Mouse (Mus musculus) G1E (cell line): Measurements from ENCODE around the gene Armcx5. TPM values are rescaled to one million over a fixed set of nuclear protein-coding genes. Genes with fewer than 3 reads are reported as not detected.
"Not testable (repeated sequence)": the region's sequence is repeated elsewhere in the genome, so short reads cannot be mapped to it uniquely, and the experiment has no call there.

ENCODE experiments used
- ATAC-seq: 2 replicates; pipeline ENCODE4 v1.8.0; 2016; ENCODE audit warnings: mild to moderate bottlenecking; ENCODE audit not compliant: insufficient number of reproducible peaks, poor library complexity, low FRiP score, severe bottlenecking; ENCODE audit errors: extremely low read depth
- DNase-seq: peaks from one replicate; pipeline ENCODE4 v3.0.0; 2012; ENCODE audit warnings: low spot score
- H3K27me3 ChIP-seq: 2 replicates; pipeline ENCODE4 v1.6.1; 2012; ENCODE audit warnings: mild to moderate bottlenecking, low read length, inconsistent platforms; ENCODE audit not compliant: insufficient read depth
- H3K36me3 ChIP-seq: replicated peaks from 2 replicates; pipeline ENCODE3; 2012; ENCODE audit warnings: mild to moderate bottlenecking, inconsistent platforms
- H3K4me1 ChIP-seq: 2 replicates; pipeline ENCODE4 v1.6.1; 2012; ENCODE audit warnings: low read depth, low read length, inconsistent platforms, mixed read lengths; ENCODE audit not compliant: insufficient read depth
- H3K4me3 ChIP-seq: 2 replicates; pipeline ENCODE4 v1.5.1; 2012; ENCODE audit warnings: low read depth, mild to moderate bottlenecking, inconsistent platforms, low read length, moderate library complexity, mixed read lengths
- H3K9me3 ChIP-seq: replicated peaks from 2 replicates; pipeline ENCODE4 v1.6.1; 2012; ENCODE audit warnings: inconsistent platforms
- CTCF ChIP-seq: IDR thresholded peaks from 2 replicates; pipeline ENCODE4 v1.5.1; 2012; ENCODE audit warnings: low read depth, low read length, inconsistent platforms, mixed read lengths
- GATA1 ChIP-seq: IDR thresholded peaks from 2 replicates; pipeline ENCODE4 v1.6.1; 2012; ENCODE audit warnings: borderline replicate concordance, low read length, inconsistent platforms, mixed read lengths
- GATA2 ChIP-seq: IDR thresholded peaks from 2 replicates; pipeline ENCODE4 v1.6.1; 2012; ENCODE audit warnings: low read depth, low read length, inconsistent platforms, borderline replicate concordance
- POLR2AphosphoS5 ChIP-seq: IDR thresholded peaks from 2 replicates; pipeline ENCODE4 v1.6.1; 2012; ENCODE audit warnings: low read depth, low read length, inconsistent platforms; ENCODE audit not compliant: insufficient replicate concordance
- TAL1 ChIP-seq: conservative IDR thresholded peaks from 2 replicates; pipeline ENCODE4 v1.6.1; 2012; ENCODE audit warnings: low read depth, low read length, inconsistent platforms, mixed read lengths
- polyA plus RNA-seq: library from polyadenylated mRNA; stranded (reverse); fragments of >175 nt; gene quantifications from 2 replicates; pipeline ENCODE4 v1.2.3, GENCODE M21; 2012
- total RNA-seq, 2 experiments: library from RNA; stranded (forward) in 1 of 2; stranded (reverse) in 1 of 2; fragments of 200-1000 nt in 1 of 2; fragments of >200 nt in 1 of 2; fragmentation: Nextera tagmentation in 1 of 2; gene quantifications; 2 replicates each; pipeline ENCODE4 v1.2.3; 2014 to 2017

Gene Armcx5
- total and polyA plus RNA-seq, 3 experiments, result 1.1 to 17.8 (median 8.8) TPM

GRCm38 (mm10) chrX:135768565-135768964 lies 26.0 kb downstream of the Armcx5 start:
- no peak for TF ChIP-seq POLR2AphosphoS5
- no peak for TF ChIP-seq TAL1
- TF ChIP-seq GATA1, result no peak
- TF ChIP-seq CTCF, result no peak
- TF ChIP-seq GATA2, result no peak
- no peak overlapping the region for H3K4me3 ChIP-seq
- no peaks in the 10 kb centered on the region for H3K9me3 ChIP-seq
- peaks cover 6% of the 10 kb centered on the region for H3K36me3 ChIP-seq
- ATAC-seq (no peak), DNase-seq (no peak)
- peaks cover 2% of the 10 kb centered on the region; the same call in 1 of the 2 replicates for H3K4me1 ChIP-seq
- no peaks in the 10 kb centered on the region for H3K27me3 ChIP-seq

GRCm38 (mm10) chrX:135791536-135791935 lies 49.0 kb downstream of the Armcx5 start:
- H3K36me3 ChIP-seq, result no peaks in the 10 kb centered on the region
- no peak overlapping the region for H3K4me3 ChIP-seq
- H3K9me3 ChIP-seq, result no peaks in the 10 kb centered on the region
- DNase-seq (no peak), ATAC-seq (no peak)
- H3K27me3 ChIP-seq, result no peaks in the 10 kb centered on the region
- TF ChIP-seq TAL1 (no peak), GATA1 (no peak), CTCF (no peak), POLR2AphosphoS5 (no peak), GATA2 (no peak)
- no peaks in the 10 kb centered on the region for H3K4me1 ChIP-seq

DNA sequence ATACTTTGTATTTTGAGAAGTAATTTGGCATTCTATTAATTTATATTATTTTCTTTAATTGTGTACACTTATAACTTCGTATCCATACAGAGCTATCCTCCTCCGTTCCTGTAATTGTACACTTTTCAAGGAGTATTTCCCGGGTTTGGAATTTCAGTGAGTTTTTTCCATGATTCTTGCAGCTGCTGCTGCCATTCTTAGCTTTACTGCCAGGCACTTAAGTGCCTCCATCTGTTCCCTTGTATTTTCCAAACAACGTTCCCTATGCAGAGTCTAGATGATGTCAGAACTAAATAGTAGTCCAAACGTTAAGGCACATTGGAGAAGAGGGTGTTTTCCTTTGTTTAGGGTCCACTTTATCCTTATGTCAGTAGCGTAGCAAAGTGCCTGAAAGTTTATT lies 49.8 kb downstream of the Armcx5 start:
- no peaks in the 10 kb centered on the region for H3K9me3 ChIP-seq
- H3K27me3 ChIP-seq, result no peaks in the 10 kb centered on the region
- no peak overlapping the region for H3K4me3 ChIP-seq
- no peaks in the 10 kb centered on the region for H3K36me3 ChIP-seq
- no peak for ATAC-seq
- no peak for TF ChIP-seq GATA1
- no peaks in the 10 kb centered on the region for H3K4me1 ChIP-seq
- DNase-seq, result no peak

GRCm38 (mm10) chrX:135795591-135796304 lies 53.2 kb downstream of the Armcx5 start:
- not testable (repeated sequence) for DNase-seq, ATAC-seq, H3K4me3 ChIP-seq, H3K27me3 ChIP-seq, H3K9me3 ChIP-seq, H3K4me1 ChIP-seq, H3K36me3 ChIP-seq

DNA sequence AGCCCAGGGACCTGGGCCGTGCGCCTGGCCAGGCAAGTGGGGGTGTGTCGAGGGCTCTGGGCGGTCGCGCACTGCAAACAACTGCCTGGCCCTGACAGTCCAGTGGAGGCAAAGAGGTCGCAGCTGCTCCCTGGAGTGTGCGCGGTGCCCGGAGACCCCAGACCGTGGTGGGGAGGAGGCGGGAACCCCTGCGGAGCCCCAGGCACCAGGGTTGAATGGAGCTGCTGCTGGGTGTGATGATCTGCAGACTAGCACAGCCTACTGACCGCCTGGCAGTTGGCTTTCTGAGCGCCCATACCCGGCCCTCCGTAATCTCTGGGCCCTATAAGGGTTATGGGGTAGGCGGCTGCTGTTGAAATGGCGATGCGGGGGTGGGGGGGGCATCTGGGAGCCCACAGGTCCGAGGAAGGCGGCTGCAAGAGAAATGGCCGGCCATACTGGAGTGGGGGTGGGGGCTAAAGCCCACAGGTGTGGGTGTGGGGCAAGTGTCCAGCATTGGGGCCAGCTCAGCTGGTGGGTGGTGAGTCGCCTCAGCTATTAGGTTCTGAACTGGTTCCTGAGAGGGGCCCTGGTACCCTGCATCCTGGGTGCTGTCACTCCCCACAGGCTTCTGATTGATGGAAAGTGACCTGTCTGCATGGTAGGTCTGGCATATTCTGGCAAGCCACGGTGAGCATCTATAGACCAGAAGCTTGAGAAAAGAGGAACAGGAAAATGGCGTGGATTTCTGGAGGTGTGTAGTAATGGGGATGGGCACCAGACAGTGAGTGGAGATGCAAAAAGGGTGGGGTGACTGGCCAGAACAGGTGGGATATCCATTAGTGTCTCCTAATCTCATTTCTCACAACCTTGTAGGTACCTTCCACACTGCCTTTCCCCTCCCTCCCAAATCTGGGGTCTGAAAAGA lies 54.0 kb downstream of the Armcx5 start:
- not testable (repeated sequence) for H3K36me3 ChIP-seq, H3K4me3 ChIP-seq, DNase-seq, H3K9me3 ChIP-seq, ATAC-seq, H3K27me3 ChIP-seq, H3K4me1 ChIP-seq

Other genes with a start within 250 kb of the Armcx5 start
- not detected in 2 replicates for gene AV320801, start 248.1 kb upstream of the Armcx5 start, total RNA-seq (2014; fragmentation: Nextera tagmentation)
- 0.05 TPM in 1 of 2 replicates, not detected in the other for gene AV320801, start 248.1 kb upstream of the Armcx5 start, total RNA-seq (2017)
- not detected in 2 replicates for gene AV320801, start 248.1 kb upstream of the Armcx5 start, polyA plus RNA-seq
- not detected in 2 replicates for gene Nxf7, start 144.0 kb upstream of the Armcx5 start, total RNA-seq (2014; fragmentation: Nextera tagmentation)
- gene Nxf7, start 144.0 kb upstream of the Armcx5 start, total RNA-seq (2017), result not detected in 2 replicates
- not detected in 2 replicates for gene Nxf7, start 144.0 kb upstream of the Armcx5 start, polyA plus RNA-seq
- gene Prame, start 115.0 kb upstream of the Armcx5 start, total RNA-seq (2014; fragmentation: Nextera tagmentation), result not detected in 2 replicates
- not detected in 2 replicates for gene Prame, start 115.0 kb upstream of the Armcx5 start, total RNA-seq (2017)
- gene Prame, start 115.0 kb upstream of the Armcx5 start, polyA plus RNA-seq, result not detected in 2 replicates
- not detected in 2 replicates for gene Tcp11x2, start 48.9 kb upstream of the Armcx5 start, total RNA-seq (2014; fragmentation: Nextera tagmentation)
- 0.05 TPM in 1 of 2 replicates, not detected in the other for gene Tcp11x2, start 48.9 kb upstream of the Armcx5 start, total RNA-seq (2017)
- not detected in 2 replicates for gene Tcp11x2, start 48.9 kb upstream of the Armcx5 start, polyA plus RNA-seq
- gene Tmsb15a, start 17.5 kb upstream of the Armcx5 start, total RNA-seq (2014; fragmentation: Nextera tagmentation), result not detected in 2 replicates
- gene Tmsb15a, start 17.5 kb upstream of the Armcx5 start, total RNA-seq (2017), result not detected in 2 replicates
- gene Tmsb15a, start 17.5 kb upstream of the Armcx5 start, polyA plus RNA-seq, result not detected in 2 replicates
- 40.3 and 48.3 TPM in 2 replicates for gene Gprasp1, start within 50 bp of the Armcx5 start, total RNA-seq (2014; fragmentation: Nextera tagmentation)
- 20.2 and 24.9 TPM in 2 replicates for gene Gprasp1, start within 50 bp of the Armcx5 start, total RNA-seq (2017)
- 1.2 and 13.6 TPM in 2 replicates for gene Gprasp1, start within 50 bp of the Armcx5 start, polyA plus RNA-seq
- 28.1 and 29.5 TPM in 2 replicates for gene Bhlhb9, start 54.9 kb downstream of the Armcx5 start, total RNA-seq (2014; fragmentation: Nextera tagmentation)
- 19.9 and 22.8 TPM in 2 replicates for gene Bhlhb9, start 54.9 kb downstream of the Armcx5 start, total RNA-seq (2017)
- 16.4 and 21.2 TPM in 2 replicates for gene Bhlhb9, start 54.9 kb downstream of the Armcx5 start, polyA plus RNA-seq
- gene Gprasp2, start 96.3 kb downstream of the Armcx5 start, total RNA-seq (2014; fragmentation: Nextera tagmentation), result not detected in 2 replicates
- gene Gprasp2, start 96.3 kb downstream of the Armcx5 start, total RNA-seq (2017), result 0.22 and 0.41 TPM in 2 replicates
- gene Gprasp2, start 96.3 kb downstream of the Armcx5 start, polyA plus RNA-seq, result 0.14 TPM in 1 of 2 replicates, not detected in the other